ENCODE assay signal across 22 mouse cellular contexts in genomic region chr5:121202467-121202866, GRCm38 (mm10). TPM values are rescaled to one million over a fixed set of nuclear protein-coding genes. Genes with fewer than 3 reads are reported as not detected.
DNase-seq lines count a peak whose midpoint lies in the region; ATAC-seq and TF ChIP-seq lines count a peak whose summit lies in the region.
"Had no signal": no experiment of that assay in that cellular context is flagged by ENCODE, and none has a peak within 500 bp of the region (broad histone marks: within the 10 kb centered on the region; RNA-seq: fewer than 3 reads in every experiment).

No protein-coding gene starts in this region.

- no peak overlapping the region for H3K9ac ChIP-seq in intestine, postnatal 0 days (ENCODE audit: low read depth, low read length)
- H3K9ac ChIP-seq in intestine, embryonic 15.5 days, result no peak overlapping the region
- H3K9ac ChIP-seq in liver, embryonic 14.5 days (replicated peaks), result no peak overlapping the region
- no peak overlapping the region for H3K9ac ChIP-seq in liver, embryonic 11.5 days (ENCODE audit: low read depth, low read length)
- H3K9ac ChIP-seq: embryonic facial prominence, embryonic 13.5 days; forebrain, embryonic 15.5 days; heart, embryonic 13.5 days; hindbrain, embryonic 14.5 days; limb, embryonic 13.5 days; stomach, embryonic 15.5 days had no signal

- no peak overlapping the region for H3K27ac ChIP-seq in intestine, postnatal 0 days (ENCODE audit: low read depth, low read length)
- no peak overlapping the region for H3K27ac ChIP-seq in intestine, embryonic 15.5 days
- H3K27ac ChIP-seq in liver, embryonic 14.5 days, result no peak overlapping the region
- H3K27ac ChIP-seq in liver, embryonic 11.5 days (ENCODE audit: low read depth, low read length), result no peak overlapping the region
- H3K27ac ChIP-seq: embryonic facial prominence, embryonic 13.5 days; forebrain, embryonic 10.5 days; forebrain, embryonic 15.5 days; heart, embryonic 13.5 days; hindbrain, embryonic 14.5 days; limb, embryonic 13.5 days; midbrain, embryonic 10.5 days; stomach, embryonic 15.5 days had no signal

- peaks cover 19% of the 10 kb centered on the region for H3K36me3 ChIP-seq in intestine, postnatal 0 days (ENCODE audit: control insufficient read depth, insufficient read depth)
- peaks cover 12% of the 10 kb centered on the region; the same call in 1 of the 2 replicates for H3K36me3 ChIP-seq in intestine, embryonic 15.5 days
- H3K36me3 ChIP-seq in liver, embryonic 14.5 days (replicated peaks; ENCODE audit: control insufficient read depth, insufficient read depth, low read depth), result peaks cover 21% of the 10 kb centered on the region
- peaks cover 18% of the 10 kb centered on the region for H3K36me3 ChIP-seq in liver, embryonic 11.5 days (ENCODE audit: control insufficient read depth, insufficient read depth, low read length)

- no peaks in the 10 kb centered on the region for H3K4me1 ChIP-seq in intestine, postnatal 0 days (replicated peaks; ENCODE audit: control insufficient read depth, insufficient read depth, low read length)
- H3K4me1 ChIP-seq in intestine, embryonic 15.5 days (replicated peaks), result peaks cover 16% of the 10 kb centered on the region
- peaks cover 16 to 29% of the 10 kb centered on the region in 2 experiments for H3K4me1 ChIP-seq in liver, embryonic 14.5 days (replicated peaks; ENCODE audit: control insufficient read depth in 2 of 2, insufficient read depth in 2 of 2, low read length in 1 of 2)
- H3K4me1 ChIP-seq in liver, embryonic 11.5 days (replicated peaks; ENCODE audit: control insufficient read depth, insufficient read depth, low read length), result peaks cover 28% of the 10 kb centered on the region

- no peak overlapping the region for H3K4me2 ChIP-seq in intestine, postnatal 0 days (replicated peaks; ENCODE audit: low read depth)
- no peak overlapping the region for H3K4me2 ChIP-seq in intestine, embryonic 15.5 days (replicated peaks)
- H3K4me2 ChIP-seq in liver, embryonic 14.5 days (ENCODE audit: low read depth), result no peak overlapping the region
- no peak overlapping the region for H3K4me2 ChIP-seq in liver, embryonic 11.5 days
- H3K4me2 ChIP-seq: embryonic facial prominence, embryonic 13.5 days; forebrain, embryonic 15.5 days; heart, embryonic 13.5 days; hindbrain, embryonic 14.5 days; limb, embryonic 13.5 days; stomach, embryonic 15.5 days had no signal

- DNase-seq in liver, embryonic 14.5 days (ENCODE audit: low read depth in 3 of 3, low spot score in 3 of 3), result no peak
- DNase-seq in liver, embryonic 11.5 days (ENCODE audit: low spot score), result no peak
- DNase-seq in 3T3-L1 (ENCODE audit: low read depth, low spot score) (peak; percentile 56), R1 (ENCODE audit: low read depth, low spot score) (peak; percentile 30)
- no peak for DNase-seq in ovary, postnatal 10 days (ENCODE audit: low spot score)
- no peak for DNase-seq in adrenal gland, adult 18-20 months (ENCODE audit: low spot score in 2 of 2)
- DNase-seq: adrenal gland, postnatal 25 days; cerebellum, adult 18-20 months; layer of hippocampus, adult 9-11 months; right cerebral cortex, postnatal 14 days had no signal

- ATAC-seq in intestine, postnatal 0 days, result no peak
- no peak for ATAC-seq in intestine, embryonic 15.5 days
- no peak for ATAC-seq in liver, embryonic 14.5 days (ENCODE audit: insufficient read depth)
- ATAC-seq in liver, embryonic 11.5 days (replicated peaks; ENCODE audit: low FRiP score), result no peak
- ATAC-seq: forebrain, embryonic 15.5 days; Patski had no signal

- TF ChIP-seq CTCF in intestine, postnatal 0 days (IDR thresholded peaks at IDR 0.05; ENCODE audit: low read depth), result peak; percentile 26; the same call in 1 of the 2 replicates
- peak; percentile 33; the same call in 1 of the 2 replicates for TF ChIP-seq CTCF in liver, embryonic 14.5 days (IDR thresholded peaks at IDR 0.05; ENCODE audit: low read depth)

- no peaks in the 10 kb centered on the region for H3K27me3 ChIP-seq in intestine, postnatal 0 days (replicated peaks; ENCODE audit: control insufficient read depth, insufficient read depth, low read length)
- H3K27me3 ChIP-seq in intestine, embryonic 15.5 days (replicated peaks), result no peaks in the 10 kb centered on the region
- H3K27me3 ChIP-seq in liver, embryonic 14.5 days (ENCODE audit: control insufficient read depth, insufficient read depth, low read length), result no peaks in the 10 kb centered on the region
- H3K27me3 ChIP-seq in liver, embryonic 11.5 days (replicated peaks; ENCODE audit: control insufficient read depth, insufficient read depth, low read length), result no peaks in the 10 kb centered on the region
- H3K27me3 ChIP-seq: embryonic facial prominence, embryonic 13.5 days; forebrain, embryonic 15.5 days; heart, embryonic 13.5 days; limb, embryonic 13.5 days; stomach, embryonic 15.5 days had no signal

- no peak for TF ChIP-seq EP300 in liver, embryonic 14.5 days (IDR thresholded peaks at IDR 0.05; ENCODE audit: low read depth)

- 81% methylated on average over 1 of the region's 1 CpGs for WGBS in intestine, postnatal 0 days
- WGBS in intestine, embryonic 15.5 days, result 77% methylated on average over 1 of the region's 1 CpGs
- 51% methylated on average over 1 of the region's 1 CpGs for WGBS in liver, embryonic 14.5 days (ENCODE audit: insufficient replicate concordance)
- WGBS in liver, embryonic 11.5 days, result 83% methylated on average over 1 of the region's 1 CpGs

- H3K9me3 ChIP-seq in intestine, postnatal 0 days (ENCODE audit: control insufficient read depth), result no peaks in the 10 kb centered on the region
- H3K9me3 ChIP-seq in intestine, embryonic 15.5 days, result no peaks in the 10 kb centered on the region
- H3K9me3 ChIP-seq in liver, embryonic 14.5 days (ENCODE audit: control insufficient read depth, low read length), result no peaks in the 10 kb centered on the region
- H3K9me3 ChIP-seq in liver, embryonic 11.5 days (ENCODE audit: control insufficient read depth, low read length), result no peaks in the 10 kb centered on the region
- H3K9me3 ChIP-seq: embryonic facial prominence, embryonic 13.5 days; forebrain, embryonic 10.5 days; forebrain, embryonic 15.5 days; G1E; heart, embryonic 13.5 days; limb, embryonic 13.5 days; midbrain, embryonic 10.5 days; stomach, embryonic 15.5 days had no signal

- H3K4me3 ChIP-seq in intestine, postnatal 0 days (ENCODE audit: low read depth, low read length), result no peak overlapping the region
- no peak overlapping the region for H3K4me3 ChIP-seq in intestine, embryonic 15.5 days (replicated peaks)
- H3K4me3 ChIP-seq in liver, embryonic 14.5 days (ENCODE audit: insufficient read depth in 1 of 2, low read depth in 2 of 2, low read length in 2 of 2), result no peak overlapping the region
- H3K4me3 ChIP-seq in liver, embryonic 11.5 days (ENCODE audit: low read depth, low read length), result no peak overlapping the region
- H3K4me3 ChIP-seq: embryonic facial prominence, embryonic 13.5 days; forebrain, embryonic 10.5 days; forebrain, embryonic 15.5 days; heart, embryonic 13.5 days; limb, embryonic 13.5 days; midbrain, embryonic 10.5 days; stomach, embryonic 15.5 days had no signal

RNA-seq across cellular contexts. Expression of gene Rpl6, which starts 1.8 kb away (rescaled TPM):
- 359 and 402 TPM in 2 replicates for polyA plus RNA-seq in intestine, postnatal 0 days (2015; fragmentation: Nextera tagmentation; extraction: Ambion mirVana)
- polyA plus RNA-seq in intestine, embryonic 15.5 days (2015; fragmentation: Nextera tagmentation; extraction: Ambion mirVana), result 589 and 659 TPM in 2 replicates
- polyA plus RNA-seq in liver, embryonic 14.5 days (2012; rRNA removed), result 403 and 658 TPM in 2 replicates
- 477 and 488 TPM in 2 replicates for polyA plus RNA-seq in liver, embryonic 14.5 days (2014; fragmentation: Nextera tagmentation; extraction: Ambion mirVana)
- 959 and 1,036 TPM in 2 replicates for polyA plus RNA-seq in liver, embryonic 11.5 days (2014; fragmentation: Nextera tagmentation; extraction: Ambion mirVana)
- 1,000 to 10,000 TPM in 1 of 2 experiments, 100 to 1,000 TPM in 1; 921 to 1,031 TPM for total RNA-seq in adrenal gland, adult 18-20 months (2021)

RNA-seq across cellular contexts. Expression of gene Ptpn11, which starts 11.3 kb away (rescaled TPM):
- 14.0 and 15.6 TPM in 2 replicates for polyA plus RNA-seq in intestine, postnatal 0 days (2015; fragmentation: Nextera tagmentation; extraction: Ambion mirVana)
- polyA plus RNA-seq in intestine, embryonic 15.5 days (2015; fragmentation: Nextera tagmentation; extraction: Ambion mirVana), result 19.8 and 20.1 TPM in 2 replicates
- 10.4 and 13.7 TPM in 2 replicates for polyA plus RNA-seq in liver, embryonic 14.5 days (2012; rRNA removed)
- polyA plus RNA-seq in liver, embryonic 14.5 days (2014; fragmentation: Nextera tagmentation; extraction: Ambion mirVana), result 10.0 and 11.5 TPM in 2 replicates
- polyA plus RNA-seq in liver, embryonic 11.5 days (2014; fragmentation: Nextera tagmentation; extraction: Ambion mirVana), result 21.5 TPM in 2 replicates
- 100 to 1,000 TPM; 115 to 136 TPM for total RNA-seq in adrenal gland, adult 18-20 months (2021)

RNA-seq across cellular contexts. Expression of gene Hectd4, which starts 17.6 kb away (rescaled TPM):
- 2.1 and 2.2 TPM in 2 replicates for polyA plus RNA-seq in intestine, postnatal 0 days (2015; fragmentation: Nextera tagmentation; extraction: Ambion mirVana)
- polyA plus RNA-seq in intestine, embryonic 15.5 days (2015; fragmentation: Nextera tagmentation; extraction: Ambion mirVana), result 3.9 and 4.2 TPM in 2 replicates
- 15.8 and 16.1 TPM in 2 replicates for polyA plus RNA-seq in liver, embryonic 14.5 days (2012; rRNA removed)
- 11.1 and 11.2 TPM in 2 replicates for polyA plus RNA-seq in liver, embryonic 14.5 days (2014; fragmentation: Nextera tagmentation; extraction: Ambion mirVana)
- polyA plus RNA-seq in liver, embryonic 11.5 days (2014; fragmentation: Nextera tagmentation; extraction: Ambion mirVana), result 11.8 and 16.3 TPM in 2 replicates
- total RNA-seq in adrenal gland, adult 18-20 months (2021), result 10 to 100 TPM; 17.6 to 20.4 TPM

Comparison
In these comparisons a context has a peak if more than half of its experiments do, and no peak if none do; other contexts are left out.
1. DNase-seq: peak in 3T3-L1 (single experiment) and R1 (single experiment); none in liver, embryonic 14.5 days (0 of 3), liver, embryonic 11.5 days (single experiment), ovary, postnatal 10 days (single experiment) and adrenal gland, adult 18-20 months (0 of 2).